Mouse (Mus musculus) intestine, postnatal 0 days (tissue): ENCODE measurements at regions not wholly inside any gene's neighbourhood (a gene's known extent, or its start where the extent isn't known, plus 50 kb on each side); places are given as distances from the start of the nearest gene placed in this dataset.

Experiments used
- ATAC-seq: fragments of 200-750 bp; cut with Nextera tagmentation; 2 replicates; pipeline ENCODE4 v1.8.0; 2017; ENCODE audit warnings: mild to moderate bottlenecking, moderate TSS enrichment, moderate library complexity
- H3K27ac ChIP-seq: fragments of 300-500 bp; sonication (generic); 2 replicates; pipeline ENCODE4 v1.5.1; 2014; ENCODE audit warnings: mild to moderate bottlenecking, low read depth, low read length, moderate library complexity
- H3K27me3 ChIP-seq: fragments of 300-500 bp; sonication (generic); replicated peaks from 2 replicates; pipeline ENCODE4 v1.6.1; 2014; ENCODE audit warnings: low read length, mixed read lengths; ENCODE audit not compliant: control insufficient read depth, insufficient read depth
- H3K36me3 ChIP-seq: fragments of 300-500 bp; sonication (generic); 2 replicates; pipeline ENCODE4 v1.6.1; 2014; ENCODE audit warnings: mild to moderate bottlenecking, moderate library complexity; ENCODE audit not compliant: control insufficient read depth, insufficient read depth
- H3K4me1 ChIP-seq: fragments of 300-500 bp; sonication (generic); replicated peaks from 2 replicates; pipeline ENCODE4 v1.6.1; 2014; ENCODE audit warnings: antibody characterized with exemption, low read length, mixed read lengths; ENCODE audit not compliant: control insufficient read depth, insufficient read depth
- H3K4me2 ChIP-seq: fragments of 300-500 bp; sonication (generic); replicated peaks from 2 replicates; pipeline ENCODE4 v1.6.1; 2014; ENCODE audit warnings: low read depth, mild to moderate bottlenecking, moderate library complexity
- H3K4me3 ChIP-seq: fragments of 300-500 bp; sonication (generic); 2 replicates; pipeline ENCODE4 v1.5.1; 2014; ENCODE audit warnings: low read depth, low read length
- H3K9ac ChIP-seq: fragments of 300-500 bp; sonication (generic); 2 replicates; pipeline ENCODE4 v1.6.1; 2014; ENCODE audit warnings: mild to moderate bottlenecking, low read depth, low read length
- H3K9me3 ChIP-seq: fragments of 300-500 bp; sonication (generic); 2 replicates; pipeline ENCODE4 v1.6.1; 2016; ENCODE audit warnings: mixed run types; ENCODE audit not compliant: control insufficient read depth
- CTCF ChIP-seq: sonication (generic); IDR thresholded peaks from 2 replicates; pipeline ENCODE4 v1.5.1; 2016; ENCODE audit warnings: low read depth, mild to moderate bottlenecking, control low read depth, antibody characterized with exemption, moderate library complexity
- WGBS: fragments of 180-500 bp; shearing (Covaris S2); extraction: QIAGEN DNeasy Blood & Tissue Kit; methylation state at CpG from one replicate; pipeline ENCODE4 v1.1.7; 2014; 5-methylcytosine and 5-hydroxymethylcytosine counted together

DNA sequence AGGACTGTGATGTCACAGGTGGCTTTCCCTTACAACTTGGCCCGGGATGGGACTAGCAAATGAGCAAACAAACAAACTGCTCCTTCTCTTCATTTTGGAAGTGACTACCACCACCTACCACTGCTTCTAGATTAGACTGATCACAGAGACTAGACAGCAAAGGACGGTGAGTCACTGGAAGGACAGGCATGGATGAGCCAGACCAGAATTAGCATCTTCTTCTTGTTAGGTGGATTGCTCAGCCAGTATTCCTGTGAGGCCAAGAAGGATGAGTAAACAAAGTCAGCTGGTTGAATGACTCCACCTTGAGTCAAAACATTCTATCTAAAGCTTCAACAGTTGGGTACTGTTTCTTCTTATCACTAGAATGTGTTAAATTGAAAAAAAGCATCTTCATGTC lies 385.1 kb upstream of the Mon1b start:
- ATAC-seq, result no peak
- Histone ChIP-seq H3K27ac (no peak overlapping the region), H3K27me3 (no peaks in the 10 kb centered on the region), H3K4me1 (no peaks in the 10 kb centered on the region), H3K36me3 (no peaks in the 10 kb centered on the region), H3K9ac (no peak overlapping the region), H3K9me3 (no peaks in the 10 kb centered on the region), H3K4me3 (no peak overlapping the region), H3K4me2 (no peak overlapping the region)
- TF ChIP-seq CTCF, result no peak
- WGBS, result 81% methylated on average over 2 of the region's 2 CpGs

DNA sequence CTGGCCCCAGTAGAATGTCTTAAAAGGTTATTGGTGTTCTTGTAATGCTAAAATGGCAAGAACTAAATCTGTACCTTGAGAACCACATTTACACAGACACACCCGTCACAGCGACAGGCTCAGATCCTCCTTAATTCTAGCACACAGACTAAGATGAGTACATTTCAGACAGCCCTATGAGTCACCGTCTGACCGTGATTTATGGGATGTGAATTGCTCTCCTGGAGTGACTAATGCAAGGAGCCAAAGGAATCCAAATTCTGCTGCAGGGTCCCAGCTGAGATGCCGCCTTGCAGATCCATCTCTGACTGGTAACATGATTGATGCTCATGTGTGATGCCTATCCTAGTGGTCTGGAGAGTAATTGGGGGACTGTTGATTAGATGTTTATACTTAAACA lies 381.3 kb upstream of the Mon1b start:
- no peaks in the 10 kb centered on the region for H3K9me3 ChIP-seq
- no peak for ATAC-seq
- no peak for TF ChIP-seq CTCF
- H3K9ac ChIP-seq, result no peak overlapping the region
- H3K36me3 ChIP-seq, result no peaks in the 10 kb centered on the region
- H3K27ac ChIP-seq, result no peak overlapping the region
- H3K4me3 ChIP-seq, result no peak overlapping the region
- no peaks in the 10 kb centered on the region for H3K4me1 ChIP-seq
- H3K27me3 ChIP-seq, result no peaks in the 10 kb centered on the region
- 39% methylated on average over 5 of the region's 5 CpGs for WGBS
- H3K4me2 ChIP-seq, result no peak overlapping the region

- 89% methylated on average over 1 of the region's 1 CpGs for WGBS
- H3K36me3 ChIP-seq, result no peaks in the 10 kb centered on the region
- H3K4me3 ChIP-seq, result no peak overlapping the region
- H3K9ac ChIP-seq, result no peak overlapping the region
- H3K4me1 ChIP-seq, result no peaks in the 10 kb centered on the region
- H3K4me2 ChIP-seq, result no peak overlapping the region
- no peaks in the 10 kb centered on the region for H3K27me3 ChIP-seq
- H3K27ac ChIP-seq, result no peak overlapping the region
- no peak for TF ChIP-seq CTCF
- H3K9me3 ChIP-seq, result no peaks in the 10 kb centered on the region
- no peak for ATAC-seq
Measured at GRCm38 (mm10) chr8:113259477-113259876, 375.9 kb upstream of the Mon1b start.

GRCm38 (mm10) chr8:113263296-113263695 lies 372.1 kb upstream of the Mon1b start:
- Histone ChIP-seq H3K9ac (no peak overlapping the region), H3K36me3 (no peaks in the 10 kb centered on the region), H3K27ac (no peak overlapping the region), H3K27me3 (no peaks in the 10 kb centered on the region), H3K4me2 (no peak overlapping the region), H3K4me3 (no peak overlapping the region), H3K4me1 (no peaks in the 10 kb centered on the region), H3K9me3 (no peaks in the 10 kb centered on the region)
- no peak for TF ChIP-seq CTCF
- ATAC-seq, result no peak
- 79% methylated on average over 3 of the region's 3 CpGs for WGBS

DNA sequence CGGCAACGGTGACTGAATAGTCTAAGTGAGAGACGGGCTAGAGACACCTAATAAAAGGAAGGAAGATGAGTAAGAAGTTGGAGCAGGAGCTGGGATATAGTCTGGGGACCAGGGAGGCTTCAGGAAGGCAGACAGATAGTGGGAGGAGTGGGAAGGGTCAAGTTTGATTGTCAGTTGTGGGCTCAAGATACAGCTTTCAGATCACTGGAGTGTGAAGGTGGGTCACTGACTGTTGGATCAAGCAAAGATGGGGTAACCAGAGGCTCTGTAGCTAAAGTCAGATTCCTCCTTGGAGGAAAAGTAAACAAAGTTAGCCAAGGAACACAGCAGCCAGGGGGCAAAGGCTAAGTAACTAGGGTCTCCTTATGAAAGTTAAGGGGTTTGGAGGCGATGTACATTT lies 364.1 kb upstream of the Mon1b start:
- no peaks in the 10 kb centered on the region for H3K36me3 ChIP-seq
- H3K4me1 ChIP-seq, result no peaks in the 10 kb centered on the region
- no peak overlapping the region for H3K9ac ChIP-seq
- no peak for TF ChIP-seq CTCF
- no peak for ATAC-seq
- 85% methylated on average over 4 of the region's 4 CpGs for WGBS
- H3K9me3 ChIP-seq, result no peaks in the 10 kb centered on the region
- H3K27ac ChIP-seq, result no peak overlapping the region
- H3K27me3 ChIP-seq, result no peaks in the 10 kb centered on the region
- no peak overlapping the region for H3K4me2 ChIP-seq
- H3K4me3 ChIP-seq, result no peak overlapping the region

DNA sequence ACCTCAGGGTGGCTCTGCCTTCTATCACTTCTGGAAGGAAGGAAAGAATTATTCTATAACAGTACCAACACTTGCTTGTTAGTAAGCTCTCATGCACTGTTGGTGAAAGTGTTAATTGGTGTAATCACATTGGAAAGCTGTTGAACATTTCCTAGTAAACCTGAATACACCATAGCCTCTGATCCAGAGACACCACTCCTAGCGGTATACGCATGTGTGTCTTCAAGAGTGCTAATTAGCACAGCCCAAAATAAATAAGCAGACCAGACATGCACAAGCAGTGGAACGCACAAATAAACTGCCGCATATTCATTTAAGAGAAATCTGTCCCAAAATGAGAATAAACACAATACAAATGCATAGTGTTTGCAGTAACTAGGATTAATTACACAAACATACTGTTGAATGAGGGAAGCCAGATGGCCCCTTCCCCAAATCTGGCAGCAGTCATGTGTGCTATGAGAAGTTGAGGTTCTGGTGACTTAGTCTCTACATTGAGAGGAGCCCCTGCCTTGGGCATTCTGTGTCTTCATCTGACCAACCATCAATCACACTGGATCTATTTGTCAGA lies 335.0 kb upstream of the Mon1b start:
- no peaks in the 10 kb centered on the region for H3K36me3 ChIP-seq
- WGBS, result 75% methylated on average over 4 of the region's 4 CpGs
- no peaks in the 10 kb centered on the region for H3K27me3 ChIP-seq
- ATAC-seq, result no peak
- no peaks in the 10 kb centered on the region for H3K9me3 ChIP-seq
- no peak overlapping the region for H3K27ac ChIP-seq
- H3K9ac ChIP-seq, result no peak overlapping the region
- H3K4me3 ChIP-seq, result no peak overlapping the region
- TF ChIP-seq CTCF, result no peak
- no peaks in the 10 kb centered on the region for H3K4me1 ChIP-seq
- H3K4me2 ChIP-seq, result no peak overlapping the region

- 86% methylated on average over 8 of the region's 8 CpGs for WGBS
- Histone ChIP-seq H3K4me2 (no peak overlapping the region), H3K27me3 (no peaks in the 10 kb centered on the region), H3K9me3 (no peaks in the 10 kb centered on the region), H3K36me3 (no peaks in the 10 kb centered on the region), H3K27ac (no peak overlapping the region), H3K9ac (no peak overlapping the region), H3K4me3 (no peak overlapping the region), H3K4me1 (no peaks in the 10 kb centered on the region)
- no peak for ATAC-seq
- no peak for TF ChIP-seq CTCF
Measured at GRCm38 (mm10) chr8:113303426-113303825, 332.0 kb upstream of the Mon1b start.
